Mouse (Mus musculus): ENCODE results near the gene Cyb5r2.

The Cyb5r2 gene

GRCm38 (mm10) chr7:107702461-107703380 lies 55.1 kb downstream of the Cyb5r2 start:
- DNase-seq (ENCODE audit: low read depth, low spot score), result peak; percentile 36
- no peaks in the 10 kb centered on the region for H3K27me3 ChIP-seq (ENCODE audit: control insufficient read depth, insufficient read depth, low read length, poor library complexity, severe bottlenecking)
- H3K36me3 ChIP-seq (ENCODE audit: control insufficient read depth, insufficient read depth, low read length, poor library complexity, severe bottlenecking), result no peaks in the 10 kb centered on the region

- DNase-seq (ENCODE audit: low read depth, low spot score), result no peak
- H3K27me3 ChIP-seq (ENCODE audit: control insufficient read depth, insufficient read depth, low read length, poor library complexity, severe bottlenecking), result no peaks in the 10 kb centered on the region
- H3K36me3 ChIP-seq (ENCODE audit: control insufficient read depth, insufficient read depth, low read length, poor library complexity, severe bottlenecking), result no peaks in the 10 kb centered on the region
These were observed 57.2 kb downstream of the Cyb5r2 start for GRCm38 (mm10) chr7:107700646-107701045.

- Histone ChIP-seq H3K27me3 (ENCODE audit: control insufficient read depth, insufficient read depth, low read length, poor library complexity, severe bottlenecking) (no peaks in the 10 kb centered on the region), H3K36me3 (ENCODE audit: control insufficient read depth, insufficient read depth, low read length, poor library complexity, severe bottlenecking) (no peaks in the 10 kb centered on the region)
- no peak for DNase-seq (ENCODE audit: low read depth, low spot score)
These were observed 57.9 kb downstream of the Cyb5r2 start for GRCm38 (mm10) chr7:107699926-107700325.

Measured in splenic B cell, adult 2 months (primary cell).